Mouse (Mus musculus): ENCODE measurements around the gene Tnk1.

The Tnk1 gene

GRCm38 (mm10) chr11:69837604-69837951, 21.0 kb downstream of the Tnk1 start, which contains the start of gene Nlgn2:
Gene Nlgn2, minus strand, starts transcription at chr11:69837784.
- DNase-seq = no peak

GRCm38 (mm10) chr11:69836703-69837576, 21.6 kb downstream of the Tnk1 start:
- DNase-seq = peak; percentile 58

GRCm38 (mm10) chr11:69835966-69836335, 22.6 kb downstream of the Tnk1 start:
- DNase-seq = no peak

- DNase-seq = no peak
Observed at GRCm38 (mm10) chr11:69835326-69835965, 23.1 kb downstream of the Tnk1 start.

GRCm38 (mm10) chr11:69834001-69834549, 24.5 kb downstream of the Tnk1 start:
- peak; percentile 77 for DNase-seq

- DNase-seq = no peak
Observed at GRCm38 (mm10) chr11:69833554-69833953, 25.0 kb downstream of the Tnk1 start.

GRCm38 (mm10) chr11:69828832-69829231, 29.7 kb downstream of the Tnk1 start:
- DNase-seq = no peak

- no peak for DNase-seq
Observed at GRCm38 (mm10) chr11:69823456-69823855, 35.1 kb downstream of the Tnk1 start.

- DNase-seq = no peak
Observed at GRCm38 (mm10) chr11:69822080-69822479, 36.5 kb downstream of the Tnk1 start, which contains the start of gene Spem1. Gene Spem1, minus strand, starts transcription at chr11:69822180.

GRCm38 (mm10) chr11:69818871-69819270, 39.7 kb downstream of the Tnk1 start:
- no peak for DNase-seq

- no peak for DNase-seq
Observed at GRCm38 (mm10) chr11:69818365-69818764, 40.2 kb downstream of the Tnk1 start, which contains the start of gene Spem2. Gene Spem2, minus strand, starts transcription at chr11:69818465.

GRCm38 (mm10) chr11:69816520-69816919, 42.0 kb downstream of the Tnk1 start:
- DNase-seq = no peak

GRCm38 (mm10) chr11:69815155-69815554, 43.4 kb downstream of the Tnk1 start, which contains the start of gene Gm39566:
Gene Gm39566, minus strand, starts transcription at chr11:69815298.
- DNase-seq = peak; percentile 56

- no peak for DNase-seq
Observed at GRCm38 (mm10) chr11:69810280-69810679, 48.2 kb downstream of the Tnk1 start.

- no peak for DNase-seq
Observed at GRCm38 (mm10) chr11:69807641-69808040, 50.9 kb downstream of the Tnk1 start.

GRCm38 (mm10) chr11:69806378-69806777, 52.2 kb downstream of the Tnk1 start:
- DNase-seq = no peak

- DNase-seq = peak; percentile 58
Observed at GRCm38 (mm10) chr11:69804972-69805909, 53.3 kb downstream of the Tnk1 start, which contains the start of gene Tmem102. Gene Tmem102, minus strand, starts transcription at chr11:69805624.

- no peak for DNase-seq
Observed at GRCm38 (mm10) chr11:69804652-69804940, 53.9 kb downstream of the Tnk1 start.

GRCm38 (mm10) chr11:69803786-69804651, 54.5 kb downstream of the Tnk1 start:
- peak; percentile 88 for DNase-seq

GRCm38 (mm10) chr11:69803328-69803727, 55.2 kb downstream of the Tnk1 start:
- no peak for DNase-seq

- peak; percentile 88 for DNase-seq
Observed at GRCm38 (mm10) chr11:69802648-69803105, 55.9 kb downstream of the Tnk1 start.
